ENCODE assay signal across 8 mouse cellular contexts in the genomic region with DNA sequence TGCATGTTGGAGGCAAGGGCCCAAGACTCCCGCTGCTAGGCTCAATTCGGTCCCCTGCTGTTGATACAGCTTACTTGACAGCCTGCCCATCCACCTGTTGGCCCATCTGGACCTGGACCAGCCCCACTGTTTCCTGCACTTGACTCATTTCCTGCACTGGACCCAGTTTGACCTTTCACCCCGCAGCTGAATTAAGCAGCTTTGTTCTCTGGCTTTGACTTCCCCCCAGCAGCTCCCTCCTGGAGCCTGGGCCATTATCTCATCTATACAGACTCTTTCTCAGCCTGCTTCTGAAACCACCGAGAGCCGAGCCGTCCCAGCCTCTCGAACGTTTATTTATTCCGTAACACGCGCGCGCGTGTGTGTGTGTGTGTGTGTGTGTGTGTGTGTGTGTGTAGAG. TPM values are rescaled to one million over a fixed set of nuclear protein-coding genes. Genes with fewer than 3 reads are reported as not detected.
DNase-seq lines count a peak whose midpoint lies in the region; ATAC-seq and TF ChIP-seq lines count a peak whose summit lies in the region.

No protein-coding gene starts in this region.

- no peak overlapping the region for H3K4me2 ChIP-seq in hindbrain, postnatal 0 days (ENCODE audit: low read depth, low read length)
- no peak overlapping the region for H3K4me2 ChIP-seq in hindbrain, embryonic 16.5 days (ENCODE audit: low read length)

- no peak for ATAC-seq in hindbrain, postnatal 0 days
- no peak for ATAC-seq in hindbrain, embryonic 16.5 days
- peak; percentile 88 to 93 for ATAC-seq in hematopoietic stem cell, adult 5-6 weeks (replicated peaks in 1 of 2; ENCODE audit: insufficient read depth in 1 of 2, low FRiP score in 2 of 2, low TSS enrichment in 1 of 2, low read depth in 1 of 2, poor library complexity in 2 of 2, severe bottlenecking in 2 of 2)

- H3K36me3 ChIP-seq in hindbrain, postnatal 0 days (ENCODE audit: insufficient read depth, low read length), result no peaks in the 10 kb centered on the region
- no peaks in the 10 kb centered on the region for H3K36me3 ChIP-seq in hindbrain, embryonic 16.5 days (ENCODE audit: control insufficient read depth, insufficient read depth, low read length)

- H3K27me3 ChIP-seq in hindbrain, postnatal 0 days (ENCODE audit: insufficient read depth, low read length), result no peaks in the 10 kb centered on the region
- no peaks in the 10 kb centered on the region for H3K27me3 ChIP-seq in hindbrain, embryonic 16.5 days (replicated peaks; ENCODE audit: control insufficient read depth, insufficient read depth, low read length)

- 37% methylated on average over 14 of the region's 14 CpGs for WGBS in hindbrain, postnatal 0 days
- WGBS in hindbrain, embryonic 16.5 days, result 43% methylated on average over 14 of the region's 14 CpGs

- no peak overlapping the region for H3K4me3 ChIP-seq in hindbrain, postnatal 0 days (ENCODE audit: low read length)
- no peak overlapping the region for H3K4me3 ChIP-seq in hindbrain, embryonic 16.5 days (ENCODE audit: low read length)

- no peak overlapping the region for H3K27ac ChIP-seq in hindbrain, postnatal 0 days
- H3K27ac ChIP-seq in hindbrain, embryonic 16.5 days (ENCODE audit: low read depth, low read length), result no peak overlapping the region

- H3K9me3 ChIP-seq in hindbrain, postnatal 0 days (ENCODE audit: low read length), result no peaks in the 10 kb centered on the region
- H3K9me3 ChIP-seq in hindbrain, embryonic 16.5 days (ENCODE audit: control insufficient read depth, low read length), result no peaks in the 10 kb centered on the region

- peak; percentile 31 for DNase-seq in hindbrain, postnatal 0 days (ENCODE audit: low spot score)
- peak; percentile 3 for DNase-seq in Muller cell, postnatal 12 days (ENCODE audit: inconsistent ontology term)
- peak; percentile 13 for DNase-seq in embryo, embryonic 11.5 days (ENCODE audit: low read depth, low spot score)
- peak; percentile 60 for DNase-seq in lung, postnatal 36 days
- no peak for DNase-seq in frontal cortex, adult 2 months (ENCODE audit: extremely low spot score in 1 of 2, low spot score in 1 of 2)
- no peak for DNase-seq in layer of hippocampus, postnatal 36 days

- H3K4me1 ChIP-seq in hindbrain, postnatal 0 days (ENCODE audit: insufficient read depth, low read length), result no peaks in the 10 kb centered on the region
- H3K4me1 ChIP-seq in hindbrain, embryonic 16.5 days (ENCODE audit: control insufficient read depth, insufficient read depth, low read depth, low read length), result peaks cover 4% of the 10 kb centered on the region; the same call in 1 of the 2 replicates

- no peak for TF ChIP-seq CTCF in hindbrain, postnatal 0 days (IDR thresholded peaks at IDR 0.05; ENCODE audit: low read depth)

- no peak overlapping the region for H3K9ac ChIP-seq in hindbrain, postnatal 0 days (replicated peaks; ENCODE audit: low read length)
- H3K9ac ChIP-seq in hindbrain, embryonic 16.5 days (ENCODE audit: low read depth, low read length), result no peak overlapping the region

RNA-seq across cellular contexts. Expression of a gene that starts 3.9 kb away (rescaled TPM):
- 0.26 and 0.50 TPM in 2 replicates for total RNA-seq in hindbrain, postnatal 0 days (2014; rRNA removed)
- 0.71 and 1.4 TPM in 2 replicates for polyA plus RNA-seq in hindbrain, postnatal 0 days (2015; fragmentation: Nextera tagmentation; extraction: Ambion mirVana)
- polyA plus RNA-seq in hindbrain, embryonic 16.5 days (2015; fragmentation: Nextera tagmentation; extraction: Ambion mirVana), result 0.36 and 0.39 TPM in 2 replicates
- total RNA-seq in hematopoietic stem cell, adult 5-6 weeks (2017), result 0.10 and 0.63 TPM in 2 replicates
- polyA plus RNA-seq in frontal cortex, adult 2 months (2012; rRNA removed), result 0.16 and 0.21 TPM in 2 replicates
- total RNA-seq in layer of hippocampus, postnatal 36 days (2021), result not detected

Comparison
In these comparisons a context has a peak if more than half of its experiments do, and no peak if none do; other contexts are left out.
1. ATAC-seq: peak in hematopoietic stem cell, adult 5-6 weeks (2 of 2); none in hindbrain, postnatal 0 days (single experiment) and hindbrain, embryonic 16.5 days (single experiment).
2. DNase-seq: peak in hindbrain, postnatal 0 days (single experiment), Muller cell, postnatal 12 days (single experiment), embryo, embryonic 11.5 days (single experiment) and lung, postnatal 36 days (single experiment); none in frontal cortex, adult 2 months (0 of 2) and layer of hippocampus, postnatal 36 days (0 of 2).